Mouse (Mus musculus) small intestine, adult 2 months (tissue): ENCODE measurements around the gene Npas3.

Experiments used
- CTCF ChIP-seq: fragments of 200-500 bp; IDR thresholded peaks from 2 replicates; pipeline ENCODE4 v1.5.1; 2012; ENCODE audit warnings: low read depth, mild to moderate bottlenecking, control low read depth, inconsistent platforms, low read length, moderate library complexity, mixed read lengths; ENCODE audit not compliant: insufficient replicate concordance, insufficient read length; ENCODE audit errors: extremely low read depth
- POLR2A ChIP-seq: fragments of 200-500 bp; IDR thresholded peaks from 2 replicates; pipeline ENCODE4 v1.6.1; 2012; ENCODE audit warnings: low read depth, mild to moderate bottlenecking, control low read depth, inconsistent platforms, low read length, moderate library complexity

GRCm38 (mm10) chr12:53746653-53747052, 498.2 kb downstream of the Npas3 start:
- TF ChIP-seq CTCF, result no peak
- TF ChIP-seq POLR2A, result no peak
